17 mouse cellular contexts compared by ENCODE assay signal in the genomic region with DNA sequence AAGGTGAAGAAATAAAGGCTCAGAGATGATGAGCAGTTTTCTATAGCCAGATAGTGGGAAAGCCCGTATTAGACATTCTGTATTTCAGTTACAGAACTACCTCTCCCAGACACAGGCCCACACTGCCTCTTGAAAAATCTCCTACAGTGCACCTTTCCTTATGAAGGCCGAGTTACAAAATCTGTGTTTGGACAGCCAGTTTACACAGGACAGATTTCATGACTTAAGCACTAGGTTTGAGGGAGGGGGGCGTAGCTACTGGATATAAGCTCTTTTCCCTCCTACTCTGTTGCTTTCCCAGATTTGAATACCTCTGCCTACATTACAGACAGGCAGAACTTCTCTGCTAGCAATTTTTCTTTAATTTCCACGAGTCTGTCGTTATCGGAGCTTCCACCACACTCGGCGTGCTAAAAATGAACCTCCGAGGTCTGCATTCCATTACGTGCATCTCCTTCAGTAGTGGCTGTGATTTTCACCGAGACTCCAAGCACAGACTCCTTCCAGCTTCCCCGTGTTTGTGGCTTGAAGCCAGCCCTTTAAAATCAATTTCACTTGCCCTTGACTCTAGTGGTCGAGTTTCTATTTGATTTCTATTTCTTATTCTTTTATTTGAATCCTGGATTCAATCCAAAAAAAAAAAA.
A peak's percentile ranks its signal among the peaks of the same experiment; 100 is the strongest.
DNase-seq lines count a peak whose midpoint lies in the region; ATAC-seq lines count a peak whose summit lies in the region.
"Had no signal": no experiment of that assay in that cellular context is flagged by ENCODE, and none has a peak within 500 bp of the region (broad histone marks: within the 10 kb centered on the region; RNA-seq: fewer than 3 reads in every experiment).

No protein-coding gene starts in this region.

- H3K36me3 ChIP-seq in embryonic facial prominence, embryonic 15.5 days, result no peaks in the 10 kb centered on the region
- no peaks in the 10 kb centered on the region for H3K36me3 ChIP-seq in midbrain, embryonic 11.5 days (ENCODE audit: control insufficient read depth, insufficient read depth, low read length)
- H3K36me3 ChIP-seq: embryonic facial prominence, embryonic 12.5 days; forebrain, embryonic 15.5 days; hindbrain, embryonic 15.5 days; liver, embryonic 12.5 days had no signal

- WGBS in embryonic facial prominence, embryonic 15.5 days, result 38% methylated on average over 13 of the region's 13 CpGs
- whole genome bisulfite sequencing in midbrain, embryonic 11.5 days, result 86% methylated on average over 13 of the region's 13 CpGs

- no peaks in the 10 kb centered on the region for H3K9me3 ChIP-seq in embryonic facial prominence, embryonic 15.5 days (replicated peaks)
- no peaks in the 10 kb centered on the region for H3K9me3 ChIP-seq in midbrain, embryonic 11.5 days (ENCODE audit: control insufficient read depth, low read length)
- H3K9me3 ChIP-seq: embryonic facial prominence, embryonic 12.5 days; forebrain, embryonic 15.5 days; hindbrain, embryonic 15.5 days; liver, embryonic 12.5 days had no signal

- no peaks in the 10 kb centered on the region for H3K4me1 ChIP-seq in embryonic facial prominence, embryonic 15.5 days
- H3K4me1 ChIP-seq in midbrain, embryonic 11.5 days (ENCODE audit: control insufficient read depth, insufficient read depth, low read length), result no peaks in the 10 kb centered on the region
- H3K4me1 ChIP-seq: embryonic facial prominence, embryonic 12.5 days; forebrain, embryonic 15.5 days; hindbrain, embryonic 15.5 days; liver, embryonic 12.5 days had no signal

- no peak for ATAC-seq in embryonic facial prominence, embryonic 15.5 days (ENCODE audit: insufficient number of reproducible peaks, low FRiP score, low TSS enrichment, low read depth)
- no peak for ATAC-seq in midbrain, embryonic 11.5 days (ENCODE audit: low FRiP score)
- no peak for ATAC-seq in granulocyte monocyte progenitor cell, adult 5-6 weeks (replicated peaks; ENCODE audit: poor library complexity, severe bottlenecking)
- ATAC-seq: forebrain, embryonic 15.5 days; liver, embryonic 12.5 days had no signal

- no peaks in the 10 kb centered on the region for H3K27me3 ChIP-seq in embryonic facial prominence, embryonic 15.5 days
- no peaks in the 10 kb centered on the region for H3K27me3 ChIP-seq in midbrain, embryonic 11.5 days (ENCODE audit: control insufficient read depth, insufficient read depth, low read length)
- H3K27me3 ChIP-seq: CH12.LX; embryonic facial prominence, embryonic 12.5 days; forebrain, embryonic 15.5 days; hindbrain, embryonic 15.5 days; liver, embryonic 12.5 days had no signal

- no peak overlapping the region for H3K9ac ChIP-seq in embryonic facial prominence, embryonic 15.5 days
- H3K9ac ChIP-seq in midbrain, embryonic 11.5 days (ENCODE audit: low read length), result no peak overlapping the region
- H3K9ac ChIP-seq: embryonic facial prominence, embryonic 12.5 days; forebrain, embryonic 15.5 days; hindbrain, embryonic 15.5 days; liver, embryonic 12.5 days had no signal

- H3K4me3 ChIP-seq in embryonic facial prominence, embryonic 15.5 days (replicated peaks), result no peak overlapping the region
- no peak overlapping the region for H3K4me3 ChIP-seq in midbrain, embryonic 11.5 days (ENCODE audit: low read depth, low read length)
- H3K4me3 ChIP-seq: embryonic facial prominence, embryonic 12.5 days; forebrain, embryonic 15.5 days; hindbrain, embryonic 15.5 days; liver, embryonic 12.5 days; myocyte had no signal

- H3K27ac ChIP-seq in embryonic facial prominence, embryonic 15.5 days (replicated peaks), result no peak overlapping the region
- H3K27ac ChIP-seq in midbrain, embryonic 11.5 days (ENCODE audit: low read depth, low read length), result no peak overlapping the region
- H3K27ac ChIP-seq: embryonic facial prominence, embryonic 12.5 days; forebrain, embryonic 15.5 days; hindbrain, embryonic 15.5 days; kidney, postnatal 0 days; liver, embryonic 12.5 days had no signal

- peak overlapping the region; percentile 19; the same call in 1 of the 2 replicates for H3K4me2 ChIP-seq in embryonic facial prominence, embryonic 15.5 days (replicated peaks)
- no peak overlapping the region for H3K4me2 ChIP-seq in midbrain, embryonic 11.5 days
- H3K4me2 ChIP-seq: embryonic facial prominence, embryonic 12.5 days; forebrain, embryonic 15.5 days; hindbrain, embryonic 15.5 days; liver, embryonic 12.5 days had no signal

- DNase-seq in layer of hippocampus, postnatal 14 days (ENCODE audit: low spot score in 2 of 2), result peak; percentile 0 to 2
- no peak for DNase-seq in layer of hippocampus, postnatal 25 days (ENCODE audit: extremely low spot score in 1 of 2, low spot score in 1 of 2)
- DNase-seq in frontal cortex, postnatal 14 days (ENCODE audit: low spot score in 2 of 2), result peak; percentile 5 to 15
- peak; percentile 24 for DNase-seq in lung, postnatal 36 days
- DNase-seq in midbrain, embryonic 11.5 days (ENCODE audit: low spot score, missing footprints), result no peak
- DNase-seq in spleen, postnatal 14 days (ENCODE audit: low spot score in 2 of 2), result no peak
- DNase-seq: cerebellum, adult 9-11 months; thymus, postnatal 14 days had no signal

Comparison
In these comparisons a context has a peak if more than half of its experiments do, and no peak if none do; other contexts are left out.
1. DNase-seq: peak in layer of hippocampus, postnatal 14 days (2 of 2), frontal cortex, postnatal 14 days (2 of 2) and lung, postnatal 36 days (single experiment); none in layer of hippocampus, postnatal 25 days (0 of 2), midbrain, embryonic 11.5 days (single experiment) and spleen, postnatal 14 days (0 of 2).